In the genomic region with DNA sequence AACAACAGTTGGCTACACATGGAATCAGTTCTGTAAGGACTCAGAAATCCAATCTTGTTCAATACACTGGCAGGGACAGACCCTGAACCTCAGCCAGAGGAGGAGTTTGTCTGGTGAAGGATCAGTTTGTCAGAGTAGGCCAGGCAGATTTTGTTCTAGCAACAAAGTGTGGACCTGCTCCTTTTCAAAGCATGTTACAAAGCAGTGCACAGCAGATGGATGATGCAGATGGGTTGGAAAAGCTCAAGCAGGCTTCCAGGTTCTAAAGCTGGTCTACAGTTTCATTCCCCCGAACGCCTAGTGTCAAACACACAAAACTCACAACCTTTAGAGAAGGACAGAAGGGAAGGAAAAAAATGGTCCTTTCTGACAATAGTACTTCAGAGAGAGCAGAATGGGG, we compare ENCODE assay signal across 19 mouse cellular contexts. TPM values are rescaled to one million over a fixed set of nuclear protein-coding genes. Genes with fewer than 3 reads are reported as not detected.
A peak's percentile ranks its signal among the peaks of the same experiment; 100 is the strongest.
DNase-seq lines count a peak whose midpoint lies in the region; ATAC-seq lines count a peak whose summit lies in the region.
"Had no signal": no experiment of that assay in that cellular context is flagged by ENCODE, and none has a peak within 500 bp of the region (broad histone marks: within the 10 kb centered on the region; RNA-seq: fewer than 3 reads in every experiment).

No protein-coding gene starts in this region.

- peak; percentile 28 for DNase-seq in cerebellum, adult 9-10 months
- no peak for DNase-seq in cerebellum, adult 11 months
- peak; percentile 25 to 28 for DNase-seq in cerebellum, postnatal 25 days
- DNase-seq in layer of hippocampus, postnatal 14 days (ENCODE audit: low spot score in 2 of 2) = peak; percentile 46 to 79
- DNase-seq in heart, adult 9 months (ENCODE audit: low spot score in 2 of 2) = no peak
- no peak for DNase-seq in gastrocnemius, adult 18-20 months (ENCODE audit: low spot score)
- no peak for DNase-seq in natural killer cell, adult 2 months (ENCODE audit: low spot score in 2 of 2)
- DNase-seq: adrenal gland, adult 2 months; gastrocnemius, postnatal 10 days; thymus, postnatal 36 days had no signal

- peak overlapping the region; percentile 10; the same call in 1 of the 2 replicates for H3K9ac ChIP-seq in liver, embryonic 16.5 days (ENCODE audit: low read depth, low read length)
- H3K9ac ChIP-seq: embryonic facial prominence, embryonic 15.5 days; forebrain, embryonic 12.5 days; heart, embryonic 12.5 days; lung, embryonic 15.5 days had no signal

- H3K4me3 ChIP-seq in liver, embryonic 16.5 days (ENCODE audit: low read depth, low read length) = no peak overlapping the region
- H3K4me3 ChIP-seq: embryonic facial prominence, embryonic 15.5 days; forebrain, embryonic 12.5 days; heart, embryonic 12.5 days; lung, embryonic 15.5 days had no signal

- H3K4me2 ChIP-seq in liver, embryonic 16.5 days (ENCODE audit: low read depth, low read length) = no peak overlapping the region
- H3K4me2 ChIP-seq: embryonic facial prominence, embryonic 15.5 days; forebrain, embryonic 12.5 days; heart, embryonic 12.5 days; lung, embryonic 15.5 days had no signal

- no peak for ATAC-seq in liver, embryonic 16.5 days (ENCODE audit: low read depth)

- H3K9me3 ChIP-seq in liver, embryonic 16.5 days (replicated peaks; ENCODE audit: control insufficient read depth, low read length) = no peaks in the 10 kb centered on the region
- H3K9me3 ChIP-seq: embryonic facial prominence, embryonic 15.5 days; forebrain, embryonic 12.5 days; heart, embryonic 12.5 days; lung, embryonic 15.5 days had no signal

- H3K36me3 ChIP-seq in liver, embryonic 16.5 days (ENCODE audit: control insufficient read depth, insufficient read depth) = no peaks in the 10 kb centered on the region
- H3K36me3 ChIP-seq: embryonic facial prominence, embryonic 15.5 days; forebrain, embryonic 12.5 days; heart, embryonic 12.5 days; lung, embryonic 15.5 days had no signal

- H3K27ac ChIP-seq in liver, embryonic 16.5 days (ENCODE audit: low read length) = peak overlapping the region; percentile 12; the same call in 1 of the 2 replicates
- H3K27ac ChIP-seq: embryonic facial prominence, embryonic 15.5 days; forebrain, embryonic 12.5 days; kidney, postnatal 0 days; lung, embryonic 15.5 days had no signal

- H3K4me1 ChIP-seq in liver, embryonic 16.5 days (ENCODE audit: control insufficient read depth, low read depth, low read length) = peaks cover 45% of the 10 kb centered on the region
- H3K4me1 ChIP-seq: embryonic facial prominence, embryonic 15.5 days; forebrain, embryonic 12.5 days; lung, embryonic 15.5 days had no signal

- 95% methylated on average over 2 of the region's 2 CpGs for WGBS in liver, embryonic 16.5 days (ENCODE audit: insufficient replicate concordance)

- no peaks in the 10 kb centered on the region for H3K27me3 ChIP-seq in liver, embryonic 16.5 days (ENCODE audit: control insufficient read depth, insufficient read depth, low read depth, low read length)
- H3K27me3 ChIP-seq: embryonic facial prominence, embryonic 15.5 days; forebrain, embryonic 12.5 days; heart, embryonic 12.5 days; lung, embryonic 15.5 days had no signal

RNA-seq across cellular contexts. Expression of gene Syt14, which starts 31.6 kb away (rescaled TPM):
- total RNA-seq in layer of hippocampus, postnatal 14 days (2021) = 10 to 100 TPM; 20.5 to 22.4 TPM
- polyA plus RNA-seq in liver, embryonic 16.5 days (2015; fragmentation: Nextera tagmentation; extraction: Ambion mirVana) = 4.8 and 5.4 TPM in 2 replicates
- total RNA-seq in gastrocnemius, adult 18-20 months (2021) = under 1 TPM; 0.16 to 0.24 TPM
- total RNA-seq: hematopoietic stem cell, adult 5-6 weeks; megakaryocyte-erythroid progenitor cell, adult 5-6 weeks; monocyte, adult 5-6 weeks had no signal

Comparison
In these comparisons a context has a peak if more than half of its experiments do, and no peak if none do; other contexts are left out.
1. DNase-seq: peak in cerebellum, adult 9-10 months (single experiment), cerebellum, postnatal 25 days (2 of 2) and layer of hippocampus, postnatal 14 days (2 of 2); none in cerebellum, adult 11 months (single experiment), heart, adult 9 months (0 of 2), gastrocnemius, adult 18-20 months (single experiment) and natural killer cell, adult 2 months (0 of 2).
2. RNA of gene Syt14, which starts 31.6 kb away (total RNA-seq): 20.5 to 22.4 TPM in layer of hippocampus, postnatal 14 days; 0.16 to 0.24 TPM in gastrocnemius, adult 18-20 months; every median in the first group is over 10 times any median in the second.